Mouse (Mus musculus) left cerebral cortex, postnatal 14 days (tissue): ENCODE measurements around the gene Dnajc12. TPM values are rescaled to one million over a fixed set of nuclear protein-coding genes. Genes with fewer than 3 reads are reported as not detected.
"Not testable (repeated sequence)": the region's sequence is repeated elsewhere in the genome, so short reads cannot be mapped to it uniquely, and the experiment has no call there.

Experiments used
- DNase-seq, 2 experiments: peaks; one replicate each; pipeline ENCODE4 v3.0.0; 2021 to 2022; ENCODE audit warnings: low spot score in 2 of 2, mixed read lengths in 1 of 2
- intact Hi-C: fragments of 180-260 bp; cut with DNase I; formaldehyde crosslinking; loops from one replicate; pipeline ENCODE4 v1.15.1; 2025
- total RNA-seq, 2 experiments: library from RNA; stranded (reverse); gene quantifications; 2 replicates each; pipeline ENCODE4 v1.2.3; 2021

The Dnajc12 gene
- total RNA-seq, 2 experiments from 2014 or later: 13.0 to 14.0 TPM

DNA sequence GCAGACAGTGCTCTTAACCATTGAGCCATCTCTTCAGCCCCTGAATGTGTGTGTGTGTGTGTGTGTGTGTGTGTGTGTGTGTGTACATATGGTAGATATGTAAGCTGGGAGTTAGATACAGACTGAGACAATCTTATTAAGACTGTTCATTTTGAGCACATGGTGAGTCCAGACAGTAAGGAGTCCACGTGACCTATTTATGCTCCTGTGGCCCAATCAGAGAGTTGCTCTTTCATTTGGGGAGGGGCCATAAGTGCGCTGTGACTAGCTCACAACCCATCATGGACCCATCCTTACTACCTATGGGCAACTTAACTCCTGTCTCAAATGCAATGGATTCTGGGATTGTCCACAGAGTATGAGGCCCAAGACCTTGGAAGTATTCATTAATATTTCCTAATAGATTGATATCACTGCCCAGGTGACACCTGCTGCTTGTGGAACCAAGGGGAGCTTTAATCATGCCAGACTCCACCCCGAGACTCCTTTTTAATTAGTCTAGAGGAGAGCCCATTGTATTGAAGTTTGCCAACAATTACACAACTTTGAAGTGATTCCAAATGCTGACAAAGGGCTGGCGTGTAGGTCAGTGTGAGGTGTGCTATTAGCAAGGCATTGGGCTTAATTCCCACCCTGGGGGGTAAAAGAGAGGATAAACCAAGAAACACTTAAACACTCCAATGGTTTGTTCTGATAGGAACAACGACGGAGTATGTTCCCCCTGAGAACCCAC lies 3.1 kb upstream of the Dnajc12 start:
- no peak for DNase-seq
- intact Hi-C loops: loop anchor here (5.0 kb wide), 1 partner anchor 227 kb away; no protein-coding TSS in a partner anchor

DNA sequence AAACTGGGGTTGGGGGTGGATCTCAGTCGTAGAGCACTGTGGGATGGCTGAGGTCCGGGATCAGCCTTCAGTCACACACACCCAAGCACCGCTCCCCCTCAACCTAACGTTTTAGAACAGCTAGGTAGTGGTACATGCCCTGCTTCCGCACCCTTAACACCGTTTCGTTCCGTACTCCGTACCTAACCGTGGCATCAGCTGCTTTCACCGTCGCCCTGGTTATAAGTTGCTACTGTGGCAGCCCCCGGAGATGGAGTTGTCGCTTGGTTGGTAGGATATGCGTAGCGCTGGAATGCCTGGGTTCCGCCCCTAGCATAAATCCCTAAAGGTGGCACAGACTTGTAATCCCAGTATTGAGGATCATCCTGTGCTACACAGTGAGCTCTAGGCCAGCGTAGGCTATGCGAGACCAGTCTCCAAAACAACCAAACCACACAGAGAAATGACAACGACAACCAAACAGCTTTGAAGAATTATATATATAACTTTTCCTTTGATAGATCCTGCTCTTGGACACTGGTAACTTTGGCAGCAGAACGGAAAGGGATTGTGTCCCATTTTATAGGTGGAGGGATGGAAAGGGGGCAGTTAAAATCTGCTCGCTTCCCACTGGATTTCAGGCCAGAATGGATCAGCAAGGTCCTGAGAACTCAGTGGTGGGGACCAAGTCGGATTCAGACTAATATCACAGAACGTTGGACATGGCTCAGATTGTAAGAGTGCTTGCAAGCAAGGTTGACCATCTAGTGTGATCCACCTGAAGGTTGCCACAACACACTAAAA lies 554 bp upstream of the Dnajc12 start, which contains the start of gene Sirt1:
Gene Sirt1 (minus strand): TSS at position 207 of the 783 bp plus-strand sequence.
- no peak for DNase-seq
- intact Hi-C loops: loop anchor here (5.0 kb wide), 2 partner anchors 44 to 69 kb away; no protein-coding TSS in a partner anchor

DNA sequence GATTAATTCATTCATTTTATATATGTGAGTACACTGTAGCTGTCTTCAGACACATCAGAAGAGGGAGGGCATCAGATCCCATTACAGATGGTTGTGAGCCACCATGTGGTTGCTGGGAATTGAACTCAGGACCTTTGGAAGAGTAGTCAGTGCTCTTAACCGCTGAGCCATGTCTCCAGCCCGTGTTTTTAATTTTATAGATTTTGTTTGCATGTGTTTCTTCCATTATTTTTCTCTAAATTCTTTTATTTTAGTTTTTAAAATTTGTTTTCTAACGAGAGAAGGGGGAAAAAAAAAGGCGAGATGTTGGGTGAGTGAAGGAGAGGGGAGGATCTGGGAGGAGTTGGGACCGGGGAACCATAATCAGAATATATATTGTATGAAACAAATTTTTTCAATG lies 3.7 kb downstream of the Dnajc12 start:
- intact Hi-C loops, DNase-seq: not testable (repeated sequence)

DNA sequence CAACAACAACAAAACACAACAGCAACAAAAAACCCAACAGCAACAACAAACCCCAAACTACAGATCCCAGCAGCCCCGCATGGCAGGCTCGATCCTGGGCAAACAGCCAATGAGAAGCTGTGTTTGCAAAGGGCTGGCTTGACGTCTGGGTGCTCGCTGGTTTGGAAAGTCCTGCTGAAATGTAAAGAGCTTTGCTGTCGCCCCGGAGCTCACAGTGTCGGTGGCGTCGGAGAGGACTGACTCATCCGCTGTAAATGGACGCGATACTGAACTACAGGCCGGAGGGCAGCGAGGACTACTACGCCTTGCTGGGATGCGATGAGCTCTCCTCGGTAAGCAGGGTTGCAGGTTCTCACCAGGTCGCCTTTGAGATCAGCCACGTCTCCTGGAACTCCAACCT lies 4.2 kb downstream of the Dnajc12 start:
- intact Hi-C loops: no loop called here
- peak; percentile 83 to 90 for DNase-seq

DNA sequence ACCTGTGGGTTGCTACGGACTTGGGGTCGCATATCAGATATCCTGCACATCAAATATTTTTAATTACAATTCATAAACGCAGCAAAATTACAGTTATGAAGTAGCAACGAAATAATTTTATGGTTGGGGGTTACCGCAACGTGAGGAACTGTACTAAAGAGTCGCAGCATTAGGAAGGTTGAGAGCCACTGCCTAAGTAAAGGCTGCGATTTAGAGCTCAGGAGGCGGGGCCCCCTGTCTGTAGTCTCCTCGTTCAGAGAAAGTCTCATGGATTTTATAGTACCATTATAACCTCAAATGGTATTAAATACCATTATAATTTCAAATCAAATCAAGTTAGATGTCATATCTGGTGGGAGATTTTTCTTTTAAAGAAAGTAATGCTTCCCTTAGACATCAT lies 4.7 kb downstream of the Dnajc12 start:
- DNase-seq: no peak
- intact Hi-C loops: no loop called here

DNA sequence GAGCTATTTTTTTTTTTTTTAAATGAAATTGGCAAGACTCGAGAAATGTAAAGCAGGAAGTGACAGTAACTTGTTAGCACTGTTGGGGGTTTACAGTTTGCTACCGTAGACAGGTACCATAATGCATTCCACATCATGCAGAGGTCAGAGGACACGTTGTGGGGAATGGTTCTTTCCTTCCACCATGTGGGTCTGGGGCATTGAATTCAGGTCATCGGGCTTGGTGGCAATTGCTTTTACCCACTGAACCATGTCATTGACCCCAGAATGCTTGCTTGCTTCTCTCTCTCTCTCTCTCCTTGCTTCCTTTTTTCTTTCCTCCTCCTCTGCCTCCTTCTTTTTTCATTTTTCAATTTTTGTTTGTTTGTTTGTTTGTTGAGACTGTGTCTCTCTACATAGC lies 6.7 kb downstream of the Dnajc12 start:
- intact Hi-C loops: no loop called here
- no peak for DNase-seq

DNA sequence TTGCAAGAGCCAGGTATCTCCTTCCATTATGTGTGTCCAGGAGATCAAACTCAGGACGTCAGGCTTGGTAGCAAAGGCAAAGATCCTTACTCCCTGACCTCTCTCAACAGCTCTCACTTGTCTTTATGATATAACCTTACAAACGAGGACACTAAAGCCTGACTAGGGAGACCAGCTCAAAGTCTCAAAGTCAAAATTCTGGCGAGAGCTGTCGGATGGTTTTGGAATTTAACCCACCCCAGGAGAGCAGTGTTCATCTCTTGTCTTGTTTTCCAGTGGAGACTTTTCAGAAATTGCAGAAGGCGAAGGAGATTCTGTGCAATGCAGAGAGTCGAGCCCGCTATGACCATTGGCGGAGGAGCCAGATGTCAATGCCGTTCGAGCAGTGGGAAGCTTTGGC lies 14.7 kb downstream of the Dnajc12 start:
- no peak for DNase-seq
- intact Hi-C loops: no loop called here

DNA sequence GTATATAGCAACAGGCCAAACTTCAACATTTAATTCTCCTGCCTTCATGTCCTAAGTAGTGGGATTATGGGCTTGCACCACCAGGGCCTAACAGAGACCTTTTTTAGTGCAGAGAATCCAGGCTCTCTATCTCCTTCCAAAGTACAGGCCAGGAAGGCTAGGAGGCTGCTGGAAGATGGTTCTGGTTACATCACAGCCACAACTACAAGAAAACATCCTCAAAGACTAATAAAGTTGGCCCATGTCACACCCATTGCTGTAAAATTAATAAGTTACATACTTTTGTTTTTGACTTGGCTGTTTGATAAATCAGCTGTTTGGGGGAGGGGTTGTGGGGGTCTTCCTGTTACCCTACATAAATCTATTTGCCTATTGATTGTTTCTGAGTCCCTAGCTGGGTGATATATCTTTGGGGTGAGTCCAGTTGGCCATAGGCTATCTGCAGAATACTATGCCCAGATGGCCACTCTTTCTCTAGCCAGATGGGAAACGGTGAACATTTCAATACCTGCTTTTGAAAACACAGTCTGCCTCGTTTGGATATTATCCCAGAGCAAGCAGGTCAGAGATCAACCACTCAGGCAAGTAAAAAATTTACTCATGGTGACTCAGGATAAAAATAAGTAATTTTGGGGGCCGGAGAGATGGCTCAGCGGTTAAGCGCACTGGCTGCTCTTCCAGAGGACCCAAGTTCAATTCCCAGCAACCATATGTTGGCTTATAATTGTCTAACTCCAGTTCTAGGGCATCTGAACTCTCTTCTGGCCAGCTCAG lies 20.7 kb downstream of the Dnajc12 start:
- intact Hi-C loops: no loop called here
- no peak for DNase-seq

DNA sequence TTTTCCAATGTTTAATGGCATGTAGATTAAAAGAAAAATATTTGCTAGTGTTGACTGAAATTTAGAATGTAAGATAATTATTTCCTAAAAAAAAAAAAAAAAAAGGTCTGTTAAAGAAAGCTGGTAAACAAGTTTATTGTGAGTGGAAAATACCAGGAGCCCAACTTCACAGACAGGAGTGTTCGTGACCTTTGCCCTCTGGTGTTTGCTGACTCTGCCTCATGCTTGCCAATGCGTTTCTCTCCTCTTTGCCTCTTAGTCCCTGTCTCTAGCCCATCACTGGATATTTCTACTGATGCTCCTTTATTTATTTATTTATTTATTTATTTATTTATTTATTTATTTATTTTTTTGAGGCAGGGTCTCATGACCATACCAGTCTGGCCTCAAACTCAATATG lies 21.4 kb downstream of the Dnajc12 start:
- no peak for DNase-seq
- intact Hi-C loops: no loop called here

DNA sequence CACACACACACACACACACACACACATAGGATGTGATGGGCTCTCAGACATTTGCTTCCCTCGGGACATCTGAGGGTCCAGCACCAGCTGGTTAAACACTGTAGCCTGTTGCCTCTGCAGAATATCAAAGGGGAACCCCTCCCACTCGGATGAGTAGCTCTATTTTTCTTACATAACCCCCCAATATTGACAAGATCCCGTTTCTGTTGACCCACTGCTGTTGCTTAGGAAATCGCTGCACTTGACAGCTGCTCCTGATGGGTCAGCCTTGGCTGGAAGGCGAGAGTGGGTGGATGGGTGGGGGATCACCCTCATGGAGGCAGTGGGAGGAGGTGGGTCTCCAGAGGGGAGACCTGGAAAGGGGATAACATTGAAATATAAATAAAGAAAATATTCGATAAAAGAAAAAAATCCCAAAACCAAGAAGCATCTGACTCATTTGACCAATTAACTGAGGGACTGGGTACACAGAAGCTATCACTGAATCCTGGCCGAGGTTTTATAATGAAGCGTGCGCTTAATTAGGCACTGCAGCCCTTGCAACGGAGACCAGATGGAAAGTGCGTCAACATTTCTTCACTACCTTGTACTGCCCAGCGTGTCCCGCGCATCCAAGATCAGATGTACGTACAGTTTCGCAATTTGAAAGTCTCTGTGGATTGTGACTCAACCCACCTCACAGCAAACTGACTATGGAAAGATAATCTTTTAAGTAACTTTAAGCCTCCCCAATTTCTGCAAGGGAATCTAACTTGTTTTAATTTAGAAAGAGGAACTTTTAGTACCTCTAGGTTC lies 28.1 kb downstream of the Dnajc12 start:
- no peak for DNase-seq
- intact Hi-C loops: no loop called here

DNA sequence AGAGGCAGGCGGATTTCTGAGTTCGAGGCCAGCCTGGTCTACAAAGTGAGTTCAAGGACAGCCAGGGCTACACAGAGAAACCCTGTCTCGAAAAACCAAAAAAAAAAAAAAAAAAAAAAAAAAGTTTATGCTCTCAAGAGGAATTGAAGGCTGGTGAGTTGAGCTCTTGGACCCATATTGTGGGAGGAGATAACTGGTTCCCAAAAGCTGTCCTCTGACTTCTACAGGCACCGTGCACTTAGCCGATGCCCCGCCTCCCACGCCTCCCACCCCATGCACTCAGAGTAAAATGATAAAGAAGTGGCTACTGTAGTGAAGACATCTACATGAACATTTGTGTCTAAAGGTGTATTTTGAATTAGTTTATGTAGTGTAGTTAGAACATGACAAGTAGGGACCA lies 29.4 kb downstream of the Dnajc12 start:
- intact Hi-C loops, DNase-seq: not testable (repeated sequence)

DNA sequence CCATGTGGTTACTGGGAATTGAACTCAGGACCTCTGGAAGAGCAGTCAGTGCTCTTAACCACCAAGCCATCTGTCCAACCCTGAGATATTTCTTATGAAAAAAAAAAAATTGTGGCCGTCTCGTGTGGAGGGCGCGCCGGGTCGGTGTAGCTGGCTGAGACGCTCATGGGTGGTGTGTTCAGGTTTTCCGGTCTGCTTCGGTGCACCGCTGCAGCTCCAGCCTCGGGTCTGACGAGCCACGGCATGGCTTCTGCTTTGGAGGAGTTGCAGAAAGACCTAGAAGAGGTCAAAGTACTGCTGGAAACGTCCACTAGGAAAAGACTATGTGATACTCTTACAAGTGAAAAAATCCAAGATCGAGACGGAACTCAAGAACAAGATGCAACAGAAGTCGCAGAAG lies 30.5 kb downstream of the Dnajc12 start:
- intact Hi-C loops: no loop called here
- DNase-seq: no peak

DNA sequence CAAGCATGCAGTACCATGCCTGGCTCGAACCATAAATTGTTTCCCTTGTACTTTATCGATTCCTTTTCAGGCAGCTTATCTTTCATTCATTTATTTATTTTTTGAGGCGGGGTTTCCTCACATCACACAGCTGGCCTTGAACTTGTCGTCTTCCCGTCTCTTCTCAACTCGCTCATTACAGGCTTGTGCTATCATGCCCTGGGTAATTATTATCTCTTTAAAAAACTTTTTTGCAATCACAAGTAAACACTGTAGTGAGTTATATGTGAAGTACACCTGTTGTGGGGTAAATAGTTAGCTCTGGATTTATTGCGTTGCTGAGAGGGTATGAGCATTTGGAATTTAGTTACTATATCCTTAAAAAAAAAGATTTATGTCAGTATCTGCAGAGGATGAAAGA lies 33.0 kb downstream of the Dnajc12 start:
- intact Hi-C loops: no loop called here
- DNase-seq: no peak

DNA sequence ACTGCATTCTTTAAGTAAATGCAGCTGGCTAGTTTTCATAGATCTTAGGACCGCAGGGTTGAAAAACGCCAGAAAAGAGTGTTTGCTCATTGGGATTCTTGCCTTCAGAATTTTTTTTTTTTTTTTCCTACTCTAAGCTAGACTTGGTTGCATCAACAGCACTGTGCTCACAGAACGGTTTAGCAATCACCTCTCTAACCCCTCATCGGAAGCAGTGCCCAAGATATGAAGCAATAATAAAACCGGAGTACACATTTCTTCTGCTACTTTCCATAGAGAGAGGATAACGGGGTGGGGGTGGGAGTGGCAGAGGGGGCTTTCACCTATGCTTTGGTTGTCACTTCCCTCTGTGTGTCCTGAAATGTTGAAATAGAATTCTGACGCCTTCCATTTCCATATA lies 33.6 kb downstream of the Dnajc12 start:
- intact Hi-C loops: no loop called here
- no peak for DNase-seq

DNA sequence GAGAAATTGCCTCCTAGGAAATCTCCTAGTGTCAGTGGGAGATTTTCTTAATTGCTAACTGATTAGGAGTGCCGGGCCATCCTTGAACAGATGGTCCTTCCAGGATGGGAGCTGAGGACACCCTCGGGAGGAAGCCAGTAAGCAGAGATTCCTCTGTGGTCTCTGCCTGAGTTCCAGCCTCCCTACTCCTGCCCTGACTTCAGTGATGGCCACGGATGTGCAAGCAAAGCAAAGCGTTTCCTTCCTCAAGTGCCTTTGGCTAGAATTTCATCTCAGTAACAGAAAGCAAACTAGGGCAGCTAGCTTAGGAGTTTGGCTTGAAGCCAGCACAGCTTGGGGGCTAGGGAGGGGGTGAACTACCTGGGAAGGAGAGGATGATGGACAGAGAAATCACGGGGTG lies 34.8 kb downstream of the Dnajc12 start:
- DNase-seq: no peak
- intact Hi-C loops: no loop called here

DNA sequence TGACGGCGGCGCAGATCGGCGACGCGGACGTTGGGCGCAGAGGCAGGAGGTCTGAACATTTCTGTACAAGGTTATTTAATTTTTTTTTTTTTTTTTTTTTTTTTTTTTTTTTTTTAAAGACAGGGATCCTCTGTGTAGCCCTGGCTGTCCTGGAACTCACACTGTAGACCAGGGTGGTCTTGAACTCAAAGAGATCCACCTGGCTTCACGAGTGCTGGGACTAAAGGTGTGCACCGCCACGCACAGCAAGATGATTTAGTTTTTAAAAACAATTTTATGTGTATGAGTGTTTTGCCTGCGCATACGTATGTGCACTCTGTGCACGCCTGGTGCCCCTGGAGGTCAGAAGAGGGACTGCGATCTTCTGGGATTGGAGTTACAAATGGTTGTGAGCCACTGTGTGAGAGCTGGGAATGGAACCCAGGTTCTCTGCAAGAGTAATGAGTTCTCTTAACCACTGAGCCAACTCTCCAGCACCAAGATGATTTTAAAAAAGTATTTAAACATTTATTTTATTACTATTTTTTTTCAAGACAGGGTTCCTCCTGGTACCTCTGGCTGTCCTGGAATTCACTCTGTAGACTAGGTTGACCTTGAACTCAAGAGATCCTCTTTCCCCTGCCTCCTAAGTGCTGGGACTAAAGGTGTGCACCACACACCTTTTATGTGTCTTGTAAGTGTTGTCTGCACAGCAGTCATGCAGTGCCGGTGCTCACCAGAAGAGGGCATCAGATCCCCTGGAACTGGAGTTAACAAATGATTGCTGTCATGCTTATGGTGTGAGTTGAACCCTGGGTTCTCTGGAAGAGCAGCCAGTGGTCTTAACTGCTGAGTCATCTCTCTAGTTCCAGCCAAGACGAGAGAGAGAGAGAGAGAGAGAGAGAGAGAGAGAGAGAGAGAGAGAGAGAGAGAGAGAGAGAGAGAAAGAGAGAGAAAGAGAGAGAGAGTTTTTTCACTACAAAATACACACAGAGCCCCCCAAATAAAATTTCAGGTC lies 39.8 kb downstream of the Dnajc12 start, which contains the start of gene Gm7075:
Gene Gm7075 (minus strand): TSS at position 51 of the 997 bp plus-strand sequence.
- intact Hi-C loops: loop anchor here (5.0 to 10.0 kb wide), 2 partner anchors 150 to 663 kb away; no protein-coding TSS in a partner anchor
- DNase-seq: peak; percentile 38 to 42

DNA sequence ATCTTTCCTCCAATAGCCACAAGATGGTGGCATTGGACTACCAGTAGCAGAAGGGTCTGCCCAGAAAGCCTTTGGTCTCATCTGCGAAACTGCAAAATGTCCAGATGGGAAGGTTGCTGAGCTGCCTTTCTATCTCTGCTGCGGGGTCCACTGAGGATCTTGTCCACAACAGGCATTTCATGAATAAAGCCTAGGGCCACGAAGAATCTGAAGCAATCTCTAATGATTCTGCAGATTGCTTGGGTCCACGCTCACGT lies 40.4 kb downstream of the Dnajc12 start:
- no peak for DNase-seq
- intact Hi-C loops: loop anchor here (5.0 to 10.0 kb wide), 2 partner anchors 150 to 662 kb away; no protein-coding TSS in a partner anchor
